Mouse (Mus musculus): ENCODE measurements around the gene Pdcd10.
A peak's percentile ranks its signal among the peaks of the same experiment; 100 is the strongest.

Pdcd10 gene

GRCm38 (mm10) chr3:75556695-75557291 is at the start of gene Pdcd10:
Gene Pdcd10 (minus strand): TSS chr3:75556856.
- peak; percentile 100 for DNase-seq

- no peak for DNase-seq
Observed at GRCm38 (mm10) chr3:75584898-75585297, 28.2 kb upstream of the Pdcd10 start.

DNA sequence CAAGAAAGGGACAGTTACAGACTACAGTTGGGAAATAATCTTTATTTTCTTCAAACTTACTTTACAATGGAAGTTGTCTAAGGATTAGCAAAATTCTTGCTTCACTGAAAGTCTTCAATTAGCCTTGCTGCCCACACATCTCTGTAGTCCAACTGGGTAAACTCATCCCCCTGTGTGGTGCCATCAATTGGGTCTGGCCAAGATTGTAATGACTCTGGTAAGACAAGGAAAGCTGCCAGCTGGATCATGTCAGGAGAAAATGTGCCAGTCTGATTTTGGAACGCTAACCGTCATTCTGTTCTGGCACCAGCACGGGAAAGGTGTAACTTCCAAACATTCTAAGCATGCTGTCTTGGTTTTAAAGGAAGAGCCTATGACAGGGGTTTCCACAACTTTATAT is 26.6 kb upstream of the Pdcd10 start:
- no peak for DNase-seq

GRCm38 (mm10) chr3:75579352-75579751 is 22.7 kb upstream of the Pdcd10 start:
- DNase-seq = peak; percentile 18 to 56

DNA sequence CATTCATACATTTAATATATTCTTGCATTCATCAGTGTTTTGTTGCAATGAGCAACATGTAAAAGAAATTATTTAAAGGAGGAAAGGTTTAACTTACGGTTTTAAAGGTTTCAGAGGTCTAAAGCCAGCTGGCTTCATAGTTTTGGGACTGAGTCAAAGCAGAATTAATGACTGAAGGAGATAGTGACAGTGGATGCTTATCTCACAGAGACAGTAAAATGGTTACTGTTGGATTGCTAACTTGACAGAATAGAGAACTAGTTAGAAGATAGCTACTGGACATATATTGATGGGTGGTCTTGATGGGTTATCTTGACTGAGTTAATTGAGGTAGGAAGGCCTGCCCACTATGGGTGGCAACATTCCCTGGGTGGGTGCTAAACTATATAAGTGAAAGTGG is 18.9 kb upstream of the Pdcd10 start:
- DNase-seq = no peak

GRCm38 (mm10) chr3:75574074-75574473 is 17.4 kb upstream of the Pdcd10 start:
- DNase-seq = no peak

DNA sequence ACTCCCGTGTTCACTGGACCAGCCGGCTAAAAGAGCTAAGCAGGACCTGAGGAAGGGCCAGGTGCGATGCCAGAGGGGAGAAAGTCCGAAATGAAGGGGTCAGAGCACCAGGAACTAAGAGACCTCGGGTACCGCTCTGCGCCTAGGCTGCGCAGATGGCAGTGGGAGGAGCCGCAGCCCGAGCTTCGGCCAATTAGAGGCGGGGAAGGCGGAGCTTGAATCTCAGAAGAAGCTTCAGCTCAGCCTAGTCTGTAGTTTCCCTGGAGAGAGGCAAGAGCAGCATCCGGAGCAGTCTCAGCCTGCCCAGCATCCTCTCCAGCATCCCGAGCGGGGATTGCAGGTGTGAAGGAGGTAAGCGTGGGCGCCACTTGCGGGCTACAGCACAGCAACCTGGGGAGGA is 636 bp upstream of the Pdcd10 start, which contains the start of gene Serpini1:
Gene Serpini1 (plus strand): TSS at position 256 of the 400 bp plus-strand sequence.
- peak; percentile 85 to 86 for DNase-seq

DNA sequence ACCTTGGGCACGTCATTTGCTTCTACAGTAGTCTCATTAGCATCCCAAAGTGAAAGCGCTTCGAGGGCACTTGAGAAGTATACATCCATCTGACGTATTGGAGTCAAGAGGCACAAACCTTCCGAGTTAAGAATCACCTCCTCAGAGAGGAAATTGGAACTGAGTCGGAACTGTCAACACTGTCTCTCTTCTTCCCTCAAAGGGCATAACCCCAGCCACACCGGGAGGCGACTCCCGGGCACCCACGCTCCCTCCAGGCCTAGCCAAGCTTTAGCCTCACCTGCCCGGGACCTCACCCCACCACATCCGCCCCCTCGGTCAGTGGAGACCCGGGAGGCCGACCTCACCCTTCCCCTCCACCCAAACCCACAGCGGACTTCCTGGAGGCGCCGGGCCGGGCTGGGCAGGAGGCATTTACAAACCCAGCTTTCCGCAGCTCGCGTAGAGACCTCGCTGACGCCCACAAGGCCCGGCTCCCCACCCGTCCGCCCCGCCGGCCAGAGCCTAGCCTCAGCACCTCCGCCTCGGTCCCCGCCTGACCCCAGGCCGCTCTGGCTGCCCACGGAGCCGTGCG is 448 bp downstream of the Pdcd10 start:
- peak; percentile 65 to 70 for DNase-seq

- no peak for DNase-seq
Observed at GRCm38 (mm10) chr3:75551248-75551647, 5.4 kb downstream of the Pdcd10 start.

GRCm38 (mm10) chr3:75544287-75544686 is 12.4 kb downstream of the Pdcd10 start:
- DNase-seq = no peak

- peak; percentile 22 to 41 for DNase-seq
Observed at GRCm38 (mm10) chr3:75542852-75543251, 13.8 kb downstream of the Pdcd10 start.

- no peak for DNase-seq
Observed at GRCm38 (mm10) chr3:75541259-75541658, 15.4 kb downstream of the Pdcd10 start.

GRCm38 (mm10) chr3:75534045-75534834 is 22.4 kb downstream of the Pdcd10 start:
- DNase-seq = no peak

GRCm38 (mm10) chr3:75531074-75531473 is 25.6 kb downstream of the Pdcd10 start:
- DNase-seq = no peak

DNA sequence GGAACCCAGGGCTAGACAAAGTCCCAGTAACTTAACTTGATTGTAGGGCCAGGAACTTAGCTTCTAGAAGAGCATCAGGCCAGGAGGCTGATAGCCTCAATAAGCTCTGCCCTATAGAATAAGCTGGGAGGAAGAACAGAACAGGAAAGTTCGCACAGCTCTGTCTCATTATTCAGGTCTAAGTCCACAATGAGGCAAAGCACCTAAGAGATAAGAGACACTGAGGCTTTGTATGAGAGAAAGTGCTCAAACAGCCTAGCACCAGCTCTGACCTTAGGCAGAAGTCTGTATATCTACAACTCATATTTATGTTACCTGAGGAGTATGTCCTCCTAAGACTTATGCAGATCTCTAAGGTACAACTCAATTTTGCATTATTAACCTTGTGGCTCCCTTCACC is 34.1 kb downstream of the Pdcd10 start:
- DNase-seq = no peak

DNA sequence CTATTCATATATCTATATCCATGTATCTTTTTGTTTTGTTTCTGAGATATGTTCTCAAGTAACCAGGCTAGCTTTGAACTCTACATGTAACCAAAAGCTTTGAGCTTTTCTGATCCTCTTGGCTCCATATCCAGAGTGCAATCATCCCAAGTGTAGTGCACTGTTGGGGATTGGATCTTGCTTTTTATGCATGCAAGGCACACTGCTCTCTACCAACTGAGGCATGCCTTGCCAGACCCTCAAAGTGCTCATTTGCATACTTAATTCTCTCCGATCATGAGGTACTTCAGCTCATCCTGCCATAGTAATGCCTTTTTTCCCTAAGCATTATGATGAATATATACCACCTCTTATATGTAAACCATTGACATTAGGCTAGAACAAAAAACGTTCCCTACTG is 35.3 kb downstream of the Pdcd10 start:
- no peak for DNase-seq

GRCm38 (mm10) chr3:75517631-75518250 is 38.9 kb downstream of the Pdcd10 start:
- peak; percentile 23 to 73 for DNase-seq

DNA sequence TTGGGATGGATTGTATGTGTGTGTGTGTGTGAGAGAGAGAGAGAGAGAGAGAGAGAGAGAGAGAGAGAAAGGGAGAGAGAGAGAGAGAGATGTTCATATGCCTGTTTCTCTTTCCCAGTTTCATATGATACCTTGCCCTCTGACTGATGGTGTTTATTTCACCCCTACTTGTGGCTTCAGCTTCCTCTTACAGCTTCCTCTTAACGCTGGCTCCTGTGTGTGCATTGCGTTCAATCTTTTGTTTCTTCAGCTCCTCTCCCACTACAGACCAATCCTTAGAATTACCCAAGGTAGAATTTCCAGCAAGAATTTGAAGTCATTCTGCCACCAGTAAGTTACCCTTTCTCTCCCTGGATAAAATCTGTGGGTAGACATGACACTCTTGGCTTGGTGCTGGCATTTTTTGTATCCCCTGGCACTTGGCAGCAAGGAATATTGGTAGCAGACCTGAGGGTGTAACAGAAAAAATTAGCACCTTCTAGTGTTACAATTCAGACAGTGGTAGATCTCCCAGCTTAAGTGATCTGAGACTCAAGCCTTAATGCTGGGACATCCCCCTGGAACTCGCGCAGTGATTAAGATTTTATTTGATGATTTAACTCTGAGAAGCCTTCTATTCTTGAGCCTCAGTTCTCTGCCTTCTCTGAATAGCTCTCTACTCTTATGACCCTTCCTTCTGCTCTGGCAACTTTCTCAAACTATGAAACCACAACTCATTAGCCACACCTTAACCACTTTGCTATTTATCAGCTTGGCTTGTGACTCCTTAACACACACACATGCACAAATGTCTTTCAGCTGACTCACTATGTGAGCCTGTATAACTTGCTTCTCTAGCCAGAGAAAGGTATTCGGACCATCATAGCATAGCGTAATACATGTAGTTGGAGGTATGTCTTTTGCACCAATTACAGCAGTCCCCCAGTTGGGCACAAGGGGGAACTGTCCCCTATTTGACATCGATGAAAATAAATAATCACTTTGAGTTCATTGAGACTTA is 57.4 kb downstream of the Pdcd10 start:
- peak in 1 of 2 experiments; percentile 9 for DNase-seq

- no peak for DNase-seq
Observed at GRCm38 (mm10) chr3:75492913-75493312, 63.7 kb downstream of the Pdcd10 start.

- DNase-seq = no peak
Observed at GRCm38 (mm10) chr3:75482056-75482455, 74.6 kb downstream of the Pdcd10 start, which contains the start of gene Wdr49. Gene Wdr49 (minus strand): TSS chr3:75482156.

DNA sequence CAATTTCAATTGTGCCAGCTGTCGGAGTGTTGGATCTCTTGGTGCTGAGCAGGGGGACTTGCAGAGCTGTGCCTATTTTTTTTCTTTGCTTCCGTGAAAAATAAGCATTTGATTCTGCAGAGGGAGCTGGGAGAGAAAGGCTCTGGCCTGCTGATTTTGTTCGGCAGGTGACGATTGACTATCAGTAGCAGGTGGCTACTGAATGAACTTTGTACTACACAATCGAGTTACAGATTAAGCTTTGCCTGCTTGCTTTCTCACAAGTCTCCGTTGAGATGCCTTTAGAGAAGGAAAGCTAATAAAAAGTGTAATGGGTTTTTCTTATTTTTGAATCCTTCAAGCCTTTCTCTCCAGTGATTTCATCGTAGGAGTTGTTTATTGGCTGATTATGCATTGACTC is 81.5 kb downstream of the Pdcd10 start:
- no peak for DNase-seq

DNA sequence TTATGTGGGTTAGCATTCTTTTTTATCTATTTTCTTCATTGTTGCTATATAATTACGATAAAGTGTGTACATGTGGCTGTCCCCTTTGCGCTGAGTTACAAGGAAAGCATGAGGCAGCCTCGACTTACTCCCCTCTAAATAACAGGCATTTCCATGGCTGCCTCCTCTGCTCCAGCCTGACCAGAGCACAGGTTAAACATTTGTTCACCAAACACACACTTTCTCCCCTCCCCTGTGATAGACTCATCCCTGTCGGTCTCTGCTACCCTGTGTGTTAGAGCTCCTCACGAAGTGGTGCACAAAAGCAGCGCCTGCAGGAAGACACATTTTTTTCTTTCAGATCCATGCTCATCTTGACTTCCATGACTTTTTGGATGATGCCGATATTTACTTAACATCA is 82.0 kb downstream of the Pdcd10 start:
- no peak for DNase-seq

Data from spleen, adult 18-20 months (tissue).